Mouse (Mus musculus) frontal cortex, postnatal 36 days (tissue): ENCODE measurements around the gene Sult1d1.
"Not testable (repeated sequence)": the region's sequence is repeated elsewhere in the genome, so short reads cannot be mapped to it uniquely, and the experiment has no call there.

Experiments
- DNase-seq, 2 experiments: peaks; one replicate each; pipeline ENCODE4 v3.0.0; 2022; ENCODE audit warnings: low spot score in 2 of 2

The Sult1d1 gene

DNA sequence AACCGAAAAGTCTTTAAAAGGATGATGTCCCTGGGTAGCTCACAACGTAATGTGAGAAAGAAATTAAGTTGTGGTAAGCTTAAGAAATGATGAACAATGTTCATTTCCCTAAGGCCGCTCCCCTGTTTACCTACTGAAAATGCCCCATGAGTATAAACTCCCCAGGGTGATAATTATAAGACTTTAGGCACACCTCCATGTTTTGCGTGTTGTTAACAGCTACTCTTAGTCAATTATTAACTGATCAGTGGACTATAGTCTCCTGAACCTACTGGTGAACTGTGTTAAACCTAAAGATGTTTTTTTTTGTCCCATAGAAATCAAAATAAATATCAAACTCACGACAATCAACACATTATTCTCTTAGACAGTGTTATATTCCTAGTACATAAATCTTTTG, at the start of gene Sult1d1:
Gene Sult1d1 (minus strand): TSS at position 183 of the 400 bp plus-strand sequence.
- no peak for DNase-seq

DNA sequence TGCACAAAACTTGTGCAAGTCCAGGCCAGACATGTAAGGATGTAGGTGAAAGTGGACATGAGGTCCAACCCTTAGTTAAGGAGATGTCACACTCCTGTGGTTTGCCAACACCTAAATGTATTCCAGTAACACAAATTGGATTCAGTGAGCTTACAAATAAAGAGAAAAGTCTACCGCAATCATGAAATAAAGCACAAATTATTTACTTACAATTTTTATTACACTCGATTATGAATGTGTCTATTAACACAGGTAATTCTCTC, 46.2 kb upstream of the Sult1d1 start:
- DNase-seq = no peak

DNA sequence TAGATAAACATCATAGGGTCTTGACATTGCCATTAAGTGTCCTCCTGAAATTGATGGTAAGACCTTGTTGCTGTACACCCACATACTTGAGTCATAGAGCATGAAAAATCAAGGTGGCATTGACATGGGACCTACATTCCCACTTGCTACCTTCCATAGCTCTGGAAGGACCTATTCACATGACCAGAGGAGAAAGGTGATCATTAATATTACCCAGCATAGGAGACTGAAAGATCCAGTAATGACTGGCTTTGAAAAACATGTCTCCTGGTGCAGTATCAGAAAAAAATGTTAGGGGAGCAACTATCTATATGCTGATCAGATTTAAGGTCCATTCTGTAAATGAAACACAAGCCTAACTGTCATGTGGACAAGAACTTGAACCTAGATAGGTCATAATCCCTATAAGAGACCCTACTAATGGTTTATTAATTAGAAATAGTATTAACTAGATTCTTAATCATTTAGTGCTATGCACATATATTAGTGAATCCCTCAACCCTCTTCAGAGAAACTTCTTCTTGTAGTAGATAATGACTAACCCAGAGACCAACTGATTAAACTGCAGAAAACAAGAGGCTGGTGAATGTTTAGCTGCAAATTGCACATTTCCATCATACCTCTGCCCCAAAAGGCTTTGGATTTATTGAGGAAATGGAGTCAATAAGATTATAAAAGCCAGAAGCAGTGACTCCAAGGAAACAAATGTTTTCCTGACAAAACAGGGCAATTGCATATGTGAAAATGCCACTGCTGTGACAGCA, 45.7 kb upstream of the Sult1d1 start:
- DNase-seq = no peak

DNA sequence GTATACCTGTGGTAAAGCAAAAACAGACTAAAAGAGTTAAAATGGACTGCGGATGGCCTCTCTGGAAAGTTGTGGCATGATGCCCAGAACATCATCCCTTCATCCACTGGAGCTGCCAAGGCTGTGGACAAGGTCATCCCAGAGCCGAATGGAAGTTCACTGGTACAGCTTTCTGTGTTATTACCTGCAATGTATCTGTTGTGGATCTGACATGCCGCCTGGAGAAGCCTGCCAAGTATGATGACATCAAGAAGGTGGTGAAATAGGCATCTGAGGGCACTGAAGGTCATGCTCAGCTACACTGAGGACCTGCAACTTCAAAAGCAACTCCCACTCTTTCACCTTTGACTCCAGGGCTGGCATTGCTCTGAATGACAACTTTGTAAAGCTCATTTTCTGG, 32.2 kb upstream of the Sult1d1 start:
- DNase-seq = no peak

DNA sequence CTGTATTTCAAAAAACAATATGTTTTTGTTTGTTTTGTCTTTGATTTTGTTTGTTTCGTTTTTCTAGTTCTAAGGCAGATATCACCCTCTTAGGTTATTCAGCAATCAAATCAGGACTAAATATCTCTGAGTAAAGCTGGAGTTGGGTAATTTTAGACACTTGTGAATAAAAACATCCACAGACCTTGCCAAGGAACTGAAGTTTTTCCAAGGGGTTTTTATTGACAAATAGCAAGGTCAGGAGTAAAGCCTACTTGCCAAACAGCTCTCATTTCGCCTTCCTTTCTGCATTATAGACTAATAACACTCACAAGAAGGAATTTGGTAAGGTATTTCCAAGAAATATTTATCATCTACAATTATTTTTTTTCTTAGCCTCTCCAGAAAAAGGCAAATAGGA, 29.1 kb upstream of the Sult1d1 start:
- DNase-seq = no peak

DNA sequence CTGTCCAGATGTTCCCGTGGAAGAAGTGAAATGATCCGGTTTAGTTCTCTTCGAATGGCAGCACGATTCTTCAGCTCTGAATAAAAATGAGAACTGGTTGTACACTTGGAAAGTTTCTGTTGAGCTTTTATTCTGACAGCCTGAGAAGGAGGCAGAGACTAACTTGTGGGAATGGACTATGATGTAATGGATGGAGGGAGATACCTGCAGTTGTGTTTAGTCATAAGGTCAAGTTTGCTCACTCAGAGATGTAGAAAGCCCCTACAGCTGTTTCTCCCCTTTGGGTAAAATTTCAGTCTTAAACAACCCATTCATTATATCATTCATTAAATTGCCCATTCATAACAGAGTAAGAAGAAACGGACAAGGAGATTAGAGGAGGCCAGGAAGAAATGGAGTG, 22.7 kb upstream of the Sult1d1 start, which contains the start of gene Sult1e1:
Gene Sult1e1 (minus strand): TSS at position 101 of the 400 bp plus-strand sequence.
- DNase-seq = no peak

DNA sequence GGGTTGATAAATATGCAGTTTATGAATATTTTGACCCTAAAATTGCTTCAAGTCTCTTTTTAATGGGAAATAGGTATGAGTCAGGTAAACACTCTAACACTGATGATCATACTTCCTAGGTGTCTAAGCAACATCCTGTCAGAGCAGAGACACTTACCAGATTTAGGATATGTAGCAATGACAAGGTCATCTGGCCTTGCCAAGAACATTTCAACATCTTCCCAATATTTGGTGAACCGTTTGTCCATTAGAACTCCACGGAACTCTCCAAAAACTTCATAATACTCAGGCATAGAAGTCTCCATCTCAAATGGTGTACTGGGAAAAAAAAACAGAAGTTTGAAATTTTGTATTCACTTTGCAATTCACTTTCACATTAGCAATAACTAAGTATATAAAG, 21.1 kb upstream of the Sult1d1 start:
- DNase-seq = no peak

DNA sequence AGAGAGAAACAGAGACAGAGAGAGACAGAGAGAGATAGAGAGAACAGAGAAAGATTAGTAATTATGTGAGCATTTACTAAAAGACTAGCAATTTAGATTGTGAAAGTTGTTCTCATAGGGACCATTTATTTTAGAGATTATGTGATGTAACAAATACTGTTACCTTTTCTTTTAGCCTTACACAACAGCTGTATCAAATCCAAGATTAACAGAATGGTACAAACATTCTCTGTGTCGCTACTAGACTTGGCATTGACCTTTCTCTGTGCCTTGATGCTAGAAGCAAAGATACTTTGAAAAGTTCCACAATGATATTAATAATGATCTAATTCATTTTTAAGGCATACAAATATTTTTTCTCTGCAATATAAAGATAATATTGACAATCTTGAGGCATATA, 11.6 kb upstream of the Sult1d1 start:
- no peak for DNase-seq

DNA sequence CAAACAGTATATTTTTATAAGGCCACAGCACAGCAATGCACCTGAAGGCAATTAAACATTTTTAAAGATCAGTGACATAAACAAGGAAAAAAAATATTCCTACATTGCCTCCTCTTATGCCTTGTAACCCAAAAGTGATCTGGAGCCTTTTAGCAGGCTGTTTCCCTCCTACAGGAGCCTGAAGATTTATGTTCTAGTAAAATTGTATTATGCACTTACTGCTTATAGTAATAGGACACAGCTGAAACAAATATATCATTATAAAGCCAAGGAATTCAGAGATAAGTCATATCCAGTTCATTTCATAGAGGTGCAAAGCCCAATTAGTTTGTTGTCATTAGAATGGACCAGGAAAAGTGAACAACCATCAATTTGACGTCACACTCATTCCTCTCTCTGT, 5.3 kb upstream of the Sult1d1 start:
- DNase-seq = no peak

DNA sequence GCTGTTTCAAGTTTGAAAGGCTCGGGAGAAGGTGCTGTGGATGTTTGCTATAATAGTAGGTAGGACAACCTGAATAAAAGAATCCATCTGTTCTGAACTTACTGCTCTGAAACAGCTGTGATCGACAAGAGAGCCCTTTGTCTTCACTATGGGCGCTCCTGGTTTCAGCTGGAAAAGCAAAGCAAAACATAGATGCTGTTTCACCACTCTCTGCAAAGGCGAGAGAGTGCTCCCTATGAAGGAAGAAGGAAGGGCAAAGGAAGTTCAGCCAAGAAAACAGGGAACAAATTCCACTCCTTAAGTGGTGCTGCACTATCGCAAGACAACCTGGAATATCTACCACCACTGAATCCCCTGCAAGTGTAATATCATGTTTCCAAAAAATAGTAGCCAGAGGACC, 4.7 kb upstream of the Sult1d1 start:
- no peak for DNase-seq

DNA sequence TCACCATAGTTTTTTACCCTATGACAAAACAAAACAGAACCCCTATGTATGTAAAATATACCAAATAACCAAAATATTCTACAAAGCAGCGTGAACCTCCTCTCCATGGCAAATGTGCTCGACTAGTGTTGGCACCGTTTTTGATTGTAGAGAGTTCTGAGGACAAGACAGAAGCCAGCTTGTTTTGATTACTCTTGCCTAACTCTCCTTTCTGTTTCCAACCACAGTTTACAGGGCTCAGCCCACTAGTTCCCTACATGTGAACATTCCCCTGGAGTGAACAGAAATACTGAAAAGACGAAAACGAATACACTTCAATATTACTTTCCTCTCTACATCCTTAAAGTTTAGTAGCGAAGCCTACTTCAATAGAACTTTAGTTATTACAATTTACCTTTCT, 4.0 kb upstream of the Sult1d1 start:
- DNase-seq = no peak

DNA sequence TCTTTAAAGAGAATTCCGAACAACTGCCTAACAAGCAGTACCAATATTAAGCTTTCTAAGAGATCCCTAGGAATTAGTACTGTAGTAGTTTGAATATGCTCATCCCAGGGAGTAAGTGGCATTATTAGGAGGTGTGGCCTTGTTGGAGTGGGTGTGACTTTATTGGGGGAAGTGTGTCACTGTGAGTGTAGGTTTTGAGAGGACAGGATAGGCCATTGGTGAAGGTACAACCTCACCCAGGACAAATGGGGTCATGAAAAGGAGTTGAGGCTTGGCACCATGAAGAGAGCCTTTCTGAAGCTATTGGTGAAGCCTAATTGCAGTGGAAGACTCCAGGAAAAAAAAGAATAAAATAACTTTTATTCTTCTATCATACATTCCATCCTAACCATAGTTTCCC, 1.5 kb downstream of the Sult1d1 start:
- no peak for DNase-seq

DNA sequence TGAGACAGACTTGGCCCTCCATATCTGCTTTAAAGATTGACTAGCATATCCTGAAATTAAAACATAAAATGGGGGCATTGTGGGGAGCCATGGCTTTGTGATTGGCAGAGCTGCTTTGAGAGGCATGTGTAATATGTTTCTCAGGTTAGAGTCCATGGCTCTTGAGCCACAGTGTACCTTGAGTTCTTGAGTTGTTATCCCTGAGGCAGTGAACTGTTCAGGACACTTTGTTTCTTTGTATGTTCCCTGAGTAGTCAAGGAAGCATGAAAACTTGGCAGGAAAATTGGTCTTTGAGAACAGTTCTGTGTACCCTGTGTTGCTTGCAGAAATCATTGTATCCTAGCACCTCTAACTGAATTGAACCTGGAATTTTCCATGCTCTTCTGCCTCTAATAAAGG, 5.9 kb downstream of the Sult1d1 start:
- no peak for DNase-seq

DNA sequence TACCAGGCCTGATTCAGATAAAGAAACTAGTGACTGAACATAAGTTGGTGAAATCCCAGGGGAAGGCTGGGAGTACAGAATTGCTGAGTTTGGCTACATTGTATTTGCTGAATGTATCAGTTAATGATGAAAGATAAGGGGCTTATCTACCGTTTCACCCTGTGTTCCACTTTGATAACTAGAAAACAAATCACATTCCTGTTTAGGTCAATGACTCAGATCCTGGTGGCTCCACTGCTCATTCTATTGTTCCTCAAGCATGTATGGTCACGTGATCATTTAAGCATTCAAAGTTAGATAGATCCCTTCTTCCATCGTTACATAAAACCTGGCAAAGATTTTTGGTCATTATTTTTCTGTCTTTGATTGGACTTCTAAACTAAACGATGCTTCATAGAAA, 6.3 kb downstream of the Sult1d1 start:
- DNase-seq = no peak

DNA sequence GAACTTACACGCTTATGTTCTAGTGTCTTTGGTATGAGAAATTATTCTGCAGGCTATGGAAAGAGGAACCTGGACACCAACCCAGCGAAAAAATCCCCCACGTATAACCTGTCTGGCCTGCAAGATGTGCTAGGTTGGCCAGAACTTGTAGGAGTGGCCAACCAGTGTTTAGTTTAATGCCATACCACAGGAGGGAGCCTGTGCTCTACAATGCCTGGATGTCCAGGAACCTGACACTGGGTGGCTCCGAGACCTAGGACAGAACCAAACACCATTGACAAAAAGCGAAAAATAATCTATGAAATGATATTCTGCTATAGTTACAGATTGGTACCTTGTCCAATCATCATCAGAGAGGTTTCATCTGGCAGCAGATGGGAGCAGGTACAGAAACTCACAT, 8.7 kb downstream of the Sult1d1 start:
- DNase-seq = no peak

DNA sequence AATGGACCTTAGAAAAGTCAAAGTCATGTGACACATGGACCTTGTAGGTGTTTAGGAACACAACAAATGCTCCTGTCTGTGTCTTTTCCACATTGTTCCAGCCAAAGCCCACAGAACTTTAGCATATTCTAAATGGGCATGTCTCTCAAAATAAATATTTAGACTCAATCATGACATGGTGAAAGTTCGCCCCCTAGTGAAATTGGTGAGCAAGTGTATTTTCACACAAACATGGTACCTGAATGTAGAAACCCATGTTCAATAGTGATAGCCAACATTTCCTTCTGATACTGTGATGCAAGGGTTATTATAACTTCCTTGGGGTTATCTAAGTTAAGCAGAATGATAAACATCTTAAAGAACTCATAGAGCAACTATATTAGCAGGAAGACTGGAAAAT, 17.9 kb downstream of the Sult1d1 start:
- no peak for DNase-seq

DNA sequence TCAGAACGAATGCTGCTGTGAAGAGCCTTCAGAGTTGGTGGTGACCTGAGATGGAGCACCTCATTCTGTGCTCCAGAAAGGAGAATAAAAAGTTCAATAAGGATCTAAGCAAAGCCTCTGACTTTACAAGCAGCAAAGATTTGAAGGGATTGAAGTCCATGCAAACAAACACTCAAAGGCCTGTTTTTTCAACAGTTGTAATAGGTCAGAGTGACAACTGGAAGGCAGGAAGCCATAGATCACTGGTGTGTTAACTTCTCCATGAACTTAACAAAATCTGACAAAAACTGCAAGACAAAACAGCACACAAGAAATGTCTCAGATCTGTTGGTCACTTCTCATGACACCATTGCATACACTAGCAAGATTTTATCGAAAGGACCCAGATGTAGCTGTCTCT, 30.7 kb downstream of the Sult1d1 start, which contains the start of gene Sult1b1:
Gene Sult1b1 (minus strand): TSS at position 85 of the 400 bp plus-strand sequence.
- no peak for DNase-seq

DNA sequence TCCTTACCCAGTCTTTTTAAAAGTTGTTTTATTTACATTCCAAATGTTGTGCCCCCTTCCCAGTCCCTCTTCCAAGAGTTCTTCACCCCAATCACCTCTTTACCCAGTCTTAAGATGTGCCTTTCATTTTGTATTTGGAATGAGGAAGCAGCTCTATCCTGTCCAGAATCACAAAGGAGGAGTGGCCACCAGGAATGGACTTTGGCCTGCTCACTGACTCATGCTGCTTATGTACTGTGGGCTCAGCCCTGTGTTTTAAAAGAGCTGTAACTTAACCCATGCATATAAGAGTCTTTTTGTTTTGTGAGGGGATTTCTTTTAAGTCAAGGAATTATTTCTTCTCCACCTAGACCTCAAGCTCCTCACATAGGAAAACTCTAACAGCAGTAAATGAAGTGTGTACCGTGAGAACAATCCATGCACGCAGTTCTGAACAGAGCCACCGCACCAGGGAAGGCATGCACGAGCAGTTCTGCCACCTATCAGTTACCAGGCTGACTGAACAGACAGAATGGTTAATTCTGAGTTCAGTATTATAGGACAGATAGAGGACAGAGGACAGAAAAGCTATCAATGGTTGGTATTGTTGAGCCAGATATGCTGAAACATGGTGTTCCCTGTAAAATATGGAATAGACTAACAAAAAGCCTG, 32.7 kb downstream of the Sult1d1 start:
- DNase-seq = no peak

DNA sequence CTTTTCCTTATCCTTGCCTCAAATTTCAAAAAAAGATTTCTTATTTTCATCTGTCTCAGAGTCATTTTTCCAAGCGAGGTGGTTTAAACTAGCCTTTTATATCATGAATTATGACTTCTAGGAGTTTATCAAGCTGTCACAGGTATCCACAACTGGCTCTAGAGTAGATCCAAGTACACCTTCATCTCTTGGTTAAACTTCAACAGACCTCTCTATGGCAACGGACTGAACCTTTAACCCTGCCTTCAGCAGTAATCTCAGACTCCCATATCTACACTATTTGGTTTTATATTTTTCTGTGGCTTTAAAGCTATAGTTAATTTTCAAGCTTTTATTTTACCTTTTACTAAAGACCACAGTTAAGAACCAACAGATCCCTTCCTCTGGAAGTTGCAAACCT, 36.5 kb downstream of the Sult1d1 start:
- DNase-seq = no peak

DNA sequence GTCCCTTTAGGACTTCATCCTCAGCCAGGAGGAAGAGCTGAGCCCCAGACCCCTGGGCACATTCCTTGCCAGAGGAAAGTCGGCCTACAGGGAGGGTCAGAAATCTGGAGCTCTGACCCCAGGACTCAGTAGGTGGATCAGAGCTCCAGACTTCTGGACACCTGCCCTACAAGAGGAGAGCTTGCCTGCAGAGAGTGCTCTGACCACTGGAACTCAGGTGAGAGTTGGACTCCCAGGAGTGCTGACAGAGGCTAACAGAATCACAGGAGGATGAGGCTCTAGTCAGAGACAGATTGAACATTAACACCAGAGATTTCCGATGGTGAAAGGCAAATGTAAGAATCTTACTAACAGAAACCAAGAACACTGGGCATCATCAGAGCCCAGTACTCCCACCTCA, 45.3 kb downstream of the Sult1d1 start:
- not testable (repeated sequence) for DNase-seq

DNA sequence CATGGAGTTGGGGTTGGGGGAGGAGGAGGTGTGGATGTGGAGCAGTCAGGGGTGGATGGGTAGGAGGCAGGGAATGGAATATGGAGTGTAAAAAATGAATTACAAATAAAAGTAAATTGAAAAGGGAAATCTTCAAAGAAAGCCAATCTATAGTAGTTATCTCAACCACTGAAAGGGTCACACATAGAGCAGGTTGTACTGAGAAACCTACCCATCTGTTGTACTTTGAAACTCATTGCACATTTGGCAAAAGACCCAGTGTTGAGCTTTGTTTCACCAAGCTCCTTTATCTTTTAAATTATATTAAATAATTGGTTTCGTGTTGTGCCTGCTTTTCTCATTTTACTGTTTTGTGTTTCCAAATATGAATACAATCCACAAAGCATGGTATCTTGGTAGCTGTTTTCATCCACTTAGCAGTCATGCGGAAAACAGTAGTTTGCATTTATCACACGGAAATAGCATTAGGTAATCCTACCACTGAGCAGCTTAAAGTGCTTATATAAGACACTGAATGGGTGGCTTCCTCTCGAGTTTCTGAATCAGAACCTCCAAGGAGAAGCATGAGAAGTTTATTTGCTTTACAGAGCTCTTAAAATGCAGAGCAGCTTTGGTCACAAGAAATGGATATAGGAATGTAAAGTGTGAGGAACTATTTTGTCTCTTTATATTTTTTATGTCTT, 62.9 kb downstream of the Sult1d1 start:
- no peak for DNase-seq
